Comparison of ENCODE assay signal across 8 mouse cellular contexts in the genomic region with DNA sequence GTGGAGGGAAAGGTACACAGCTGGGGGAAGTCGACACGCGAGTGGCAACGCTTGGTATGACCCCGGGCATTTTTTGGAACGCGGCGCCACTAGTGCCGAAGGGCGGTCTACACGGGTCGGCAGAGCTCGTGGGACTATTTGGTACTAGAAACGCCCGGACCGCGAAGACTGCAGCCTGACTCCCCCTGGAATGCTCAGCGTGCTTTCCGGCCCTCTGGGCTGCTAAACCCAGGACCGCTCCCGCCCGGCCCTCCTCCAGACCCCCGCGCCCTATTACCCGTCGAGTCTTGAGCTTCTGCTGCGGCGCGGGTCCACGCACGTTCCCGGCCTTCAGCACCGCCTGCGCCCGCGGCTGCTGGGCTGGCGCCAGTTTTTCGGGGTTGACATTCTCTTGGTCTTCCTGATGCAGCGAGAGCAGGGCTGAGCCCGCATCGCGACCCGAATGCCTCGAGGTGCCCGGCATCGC. TPM values are rescaled to one million over a fixed set of nuclear protein-coding genes. Genes with fewer than 3 reads are reported as not detected.
DNase-seq lines count a peak whose midpoint lies in the region; ATAC-seq and TF ChIP-seq lines count a peak whose summit lies in the region.

No protein-coding gene starts in this region.

- no peaks in the 10 kb centered on the region for H3K27me3 ChIP-seq in heart, adult 2 months (ENCODE audit: control insufficient read depth, insufficient read depth, low read length)
- H3K27me3 ChIP-seq in thymus, adult 2 months (ENCODE audit: control insufficient read depth, insufficient read depth, low read length): no peaks in the 10 kb centered on the region
- no peaks in the 10 kb centered on the region for H3K27me3 ChIP-seq in hindbrain, embryonic 11.5 days (ENCODE audit: control insufficient read depth, insufficient read depth, low read length)

- H3K79me2 ChIP-seq in heart, adult 2 months (replicated peaks; ENCODE audit: control insufficient read depth, insufficient read depth, low read length): peaks cover 2% of the 10 kb centered on the region; the same call in 1 of the 2 replicates
- H3K79me2 ChIP-seq in macrophage (ENCODE audit: inconsistent target): peaks cover 46% of the 10 kb centered on the region

- TF ChIP-seq POLR2A in heart, adult 2 months (IDR thresholded peaks at IDR 0.05; ENCODE audit: insufficient read depth, low read depth, low read length): no peak
- no peak for TF ChIP-seq POLR2A in thymus, adult 2 months (IDR thresholded peaks at IDR 0.05; ENCODE audit: control insufficient read depth, extremely low read depth, insufficient read depth, low read length, poor library complexity)

- no peaks in the 10 kb centered on the region for H3K9me3 ChIP-seq in hindbrain, embryonic 11.5 days (ENCODE audit: control insufficient read depth, low read length)

- no peak for TF ChIP-seq CTCF in heart, adult 2 months (IDR thresholded peaks at IDR 0.05)
- no peak for TF ChIP-seq CTCF in thymus, adult 2 months (IDR thresholded peaks at IDR 0.05; ENCODE audit: borderline replicate concordance, control insufficient read depth, extremely low read depth, insufficient read depth, low read length, poor library complexity)

- peak overlapping the region; percentile 77 for H3K4me2 ChIP-seq in hindbrain, embryonic 11.5 days (replicated peaks; ENCODE audit: low read depth, low read length)

- H3K36me3 ChIP-seq in heart, adult 2 months (ENCODE audit: control insufficient read depth, insufficient read depth, low read length): no peaks in the 10 kb centered on the region
- peaks cover 19% of the 10 kb centered on the region for H3K36me3 ChIP-seq in thymus, adult 2 months (ENCODE audit: control insufficient read depth, insufficient read depth, low read length)
- H3K36me3 ChIP-seq in hindbrain, embryonic 11.5 days (ENCODE audit: control insufficient read depth, insufficient read depth, low read length): peaks cover 11% of the 10 kb centered on the region; the same call in 1 of the 2 replicates
- peaks cover 6% of the 10 kb centered on the region; the same call in 1 of the 2 replicates for H3K36me3 ChIP-seq in macrophage (ENCODE audit: inconsistent target)

- WGBS in heart, adult 2 months: under 1% methylated on average over 46 of the region's 46 CpGs
- under 1% methylated on average over 46 of the region's 46 CpGs for WGBS in thymus, adult 2 months
- under 1% methylated on average over 46 of the region's 46 CpGs for WGBS in hindbrain, embryonic 11.5 days
- 0% methylated on average over 46 of the region's 46 CpGs for WGBS in macrophage (ENCODE audit: missing documents)

- no peak overlapping the region for H3K27ac ChIP-seq in heart, adult 2 months
- H3K27ac ChIP-seq in thymus, adult 2 months (ENCODE audit: control insufficient read depth, insufficient read depth, low read length): no peak overlapping the region
- H3K27ac ChIP-seq in hindbrain, embryonic 11.5 days (ENCODE audit: low read depth, low read length): peak overlapping the region; percentile 51; the same call in 1 of the 2 replicates
- H3K27ac ChIP-seq in macrophage: peak overlapping the region; percentile 65

- DNase-seq in heart, adult 2 months: no peak
- DNase-seq in heart, adult 8-10 months (ENCODE audit: low spot score): no peak
- DNase-seq in thymus, adult 2 months: peak; percentile 30
- DNase-seq in thymus, postnatal 0 days (ENCODE audit: low spot score): no peak
- DNase-seq in hindbrain, embryonic 11.5 days (ENCODE audit: low spot score): peak; percentile 46
- no peak for DNase-seq in adrenal gland, adult 8-10 months

- TF ChIP-seq EP300 in heart, adult 2 months (IDR thresholded peaks at IDR 0.05; ENCODE audit: insufficient read depth, low read depth, low read length): no peak

- ATAC-seq in hindbrain, embryonic 11.5 days (ENCODE audit: low FRiP score): peak; percentile 43
- no peak for ATAC-seq in erythroid progenitor cell, adult 5-6 weeks (replicated peaks; ENCODE audit: low FRiP score, poor library complexity, severe bottlenecking)

- peak overlapping the region; percentile 60 for H3K4me3 ChIP-seq in heart, adult 2 months
- peak overlapping the region; percentile 66 for H3K4me3 ChIP-seq in thymus, adult 2 months (ENCODE audit: control insufficient read depth, insufficient read depth, low read length)
- peak overlapping the region; percentile 79 for H3K4me3 ChIP-seq in hindbrain, embryonic 11.5 days (ENCODE audit: low read depth, low read length)
- H3K4me3 ChIP-seq in macrophage (ENCODE audit: inconsistent target): peak overlapping the region; percentile 81

- no peaks in the 10 kb centered on the region for H3K4me1 ChIP-seq in heart, adult 2 months (ENCODE audit: control insufficient read depth, insufficient read depth, low read length)
- peaks cover 6% of the 10 kb centered on the region for H3K4me1 ChIP-seq in thymus, adult 2 months (replicated peaks; ENCODE audit: control insufficient read depth, insufficient read depth, low read length)
- 0 out of 2 replicates have a peak, but pooled peaks cover 4% of the 10 kb centered on the region for H3K4me1 ChIP-seq in hindbrain, embryonic 11.5 days (replicated peaks; ENCODE audit: control insufficient read depth, insufficient read depth, low read length)

- H3K9ac ChIP-seq in heart, adult 2 months (ENCODE audit: low read depth, low read length): no peak overlapping the region
- peak overlapping the region; percentile 76 for H3K9ac ChIP-seq in hindbrain, embryonic 11.5 days (ENCODE audit: low read depth, low read length)

- intact Hi-C loops in heart, adult 2 months (cut with DNase I): loop anchor here (5.0 to 10.0 kb wide), 2 partner anchors 94 to 507 kb away; partner anchors contain the start of genes 1810062G17Rik, Acad9 and Anxa5

RNA-seq across cellular contexts. Expression of gene Ccna2, which starts 0.6 kb away (rescaled TPM):
- total RNA-seq in heart, adult 2 months (2021): under 1 TPM; 0.63 to 0.66 TPM
- 0.74 and 1.1 TPM in 2 replicates for polyA plus RNA-seq in heart, adult 2 months (2012; rRNA removed)
- total RNA-seq in heart, adult 8-10 months (2022): 1 to 10 TPM in 1 of 4 experiments, under 1 TPM in 3; 0.25 to 1.3 (median 0.59) TPM
- polyA plus RNA-seq in thymus, adult 2 months (2012; rRNA removed): 196 and 359 TPM in 2 replicates
- 170 and 186 TPM in 2 replicates for polyA plus RNA-seq in thymus, postnatal 0 days (2015; fragmentation: Nextera tagmentation; extraction: Ambion mirVana)
- 242 and 261 TPM in 2 replicates for polyA plus RNA-seq in hindbrain, embryonic 11.5 days (2014; fragmentation: Nextera tagmentation; extraction: Ambion mirVana)
- 10 to 100 TPM in 1 of 26 experiments, 1 to 10 TPM in 17, under 1 TPM in 7, not detected in 1; 0.26 to 11.6 (median 2.3) TPM for total RNA-seq in macrophage (2018; cell fraction: chromatin; rRNA removed)
- 1 to 10 TPM in 25 of 26 experiments, under 1 TPM in 1; 0.76 to 10.0 (median 2.8) TPM for total RNA-seq in macrophage (2018; cell fraction: cytosol; rRNA removed)
- 10 to 100 TPM in 1 of 26 experiments, 1 to 10 TPM in 22, under 1 TPM in 3; 0.63 to 23.5 (median 2.6) TPM for total RNA-seq in macrophage (2018; cell fraction: nucleus; rRNA removed)
- polyA plus RNA-seq in macrophage (2018): 1.4 to 15.3 TPM (median 13.7 TPM) in 3 replicates
- 790 and 816 TPM in 2 replicates for total RNA-seq in erythroid progenitor cell, adult 5-6 weeks (2015; ENCODE audit: low replicate concordance)
- total RNA-seq in erythroid progenitor cell, adult 5-6 weeks (2017; ENCODE audit: low replicate concordance): 704 and 952 TPM in 2 replicates
- total RNA-seq in adrenal gland, adult 8-10 months (2022): 1 to 10 TPM; 1.4 to 3.7 (median 2.1) TPM

RNA-seq across cellular contexts. Expression of gene Exosc9, which starts 19.0 kb away (rescaled TPM):
- 10 to 100 TPM; 15.6 to 16.4 TPM for total RNA-seq in heart, adult 2 months (2021)
- 8.2 and 16.1 TPM in 2 replicates for polyA plus RNA-seq in heart, adult 2 months (2012; rRNA removed)
- 10 to 100 TPM; 17.5 to 19.1 (median 18.5) TPM for total RNA-seq in heart, adult 8-10 months (2022)
- 8.3 and 11.4 TPM in 2 replicates for polyA plus RNA-seq in thymus, adult 2 months (2012; rRNA removed)
- polyA plus RNA-seq in thymus, postnatal 0 days (2015; fragmentation: Nextera tagmentation; extraction: Ambion mirVana): 60.7 and 61.4 TPM in 2 replicates
- 104 and 108 TPM in 2 replicates for polyA plus RNA-seq in hindbrain, embryonic 11.5 days (2014; fragmentation: Nextera tagmentation; extraction: Ambion mirVana)
- 10 to 100 TPM in 25 of 26 experiments, 1 to 10 TPM in 1; 7.6 to 58.5 (median 39.7) TPM for total RNA-seq in macrophage (2018; cell fraction: chromatin; rRNA removed)
- 10 to 100 TPM; 27.4 to 39.2 (median 33.6) TPM for total RNA-seq in macrophage (2018; cell fraction: cytosol; rRNA removed)
- total RNA-seq in macrophage (2018; cell fraction: nucleus; rRNA removed): 10 to 100 TPM; 11.6 to 48.1 (median 28.0) TPM
- 31.2 to 72.0 TPM (median 51.3 TPM) in 3 replicates for polyA plus RNA-seq in macrophage (2018)
- 33.5 and 45.4 TPM in 2 replicates for total RNA-seq in erythroid progenitor cell, adult 5-6 weeks (2015; ENCODE audit: low replicate concordance)
- 25.8 and 101 TPM in 2 replicates for total RNA-seq in erythroid progenitor cell, adult 5-6 weeks (2017; ENCODE audit: low replicate concordance)
- 10 to 100 TPM; 33.0 to 36.6 (median 35.7) TPM for total RNA-seq in adrenal gland, adult 8-10 months (2022)

RNA-seq across cellular contexts. Expression of gene Bbs7, which starts 41.9 kb away (rescaled TPM):
- total RNA-seq in heart, adult 2 months (2021): 1 to 10 TPM; 4.9 to 6.8 TPM
- 1.6 and 3.9 TPM in 2 replicates for polyA plus RNA-seq in heart, adult 2 months (2012; rRNA removed)
- total RNA-seq in heart, adult 8-10 months (2022): 1 to 10 TPM; 5.9 to 7.7 (median 6.3) TPM
- polyA plus RNA-seq in thymus, adult 2 months (2012; rRNA removed): 1.0 and 2.4 TPM in 2 replicates
- 5.0 and 6.8 TPM in 2 replicates for polyA plus RNA-seq in thymus, postnatal 0 days (2015; fragmentation: Nextera tagmentation; extraction: Ambion mirVana)
- 20.2 and 23.1 TPM in 2 replicates for polyA plus RNA-seq in hindbrain, embryonic 11.5 days (2014; fragmentation: Nextera tagmentation; extraction: Ambion mirVana)
- 10 to 100 TPM in 20 of 26 experiments, 1 to 10 TPM in 6; 4.8 to 32.2 (median 15.4) TPM for total RNA-seq in macrophage (2018; cell fraction: chromatin; rRNA removed)
- 1 to 10 TPM; 3.2 to 10.0 (median 5.9) TPM for total RNA-seq in macrophage (2018; cell fraction: cytosol; rRNA removed)
- total RNA-seq in macrophage (2018; cell fraction: nucleus; rRNA removed): 10 to 100 TPM in 11 of 26 experiments, 1 to 10 TPM in 15; 2.9 to 22.7 (median 9.3) TPM
- polyA plus RNA-seq in macrophage (2018): 5.8 to 12.6 TPM (median 7.9 TPM) in 3 replicates
- total RNA-seq in erythroid progenitor cell, adult 5-6 weeks (2015; ENCODE audit: low replicate concordance): 0.72 TPM in 1 of 2 replicates, not detected in the other
- 1.2 and 3.2 TPM in 2 replicates for total RNA-seq in erythroid progenitor cell, adult 5-6 weeks (2017; ENCODE audit: low replicate concordance)
- 10 to 100 TPM in 3 of 4 experiments, 1 to 10 TPM in 1; 8.1 to 14.5 (median 13.9) TPM for total RNA-seq in adrenal gland, adult 8-10 months (2022)

RNA-seq across cellular contexts. Expression of gene Gm11549, which starts 49.8 kb away (rescaled TPM):
- not detected for total RNA-seq in heart, adult 2 months (2021)
- not detected in 2 replicates for polyA plus RNA-seq in heart, adult 2 months (2012; rRNA removed)
- total RNA-seq in heart, adult 8-10 months (2022): not detected
- 0.22 and 0.30 TPM in 2 replicates for polyA plus RNA-seq in thymus, adult 2 months (2012; rRNA removed)
- 0.14 and 0.16 TPM in 2 replicates for polyA plus RNA-seq in thymus, postnatal 0 days (2015; fragmentation: Nextera tagmentation; extraction: Ambion mirVana)
- 0.34 and 0.70 TPM in 2 replicates for polyA plus RNA-seq in hindbrain, embryonic 11.5 days (2014; fragmentation: Nextera tagmentation; extraction: Ambion mirVana)
- not detected for total RNA-seq in macrophage (2018; cell fraction: chromatin; rRNA removed)
- not detected for total RNA-seq in macrophage (2018; cell fraction: cytosol; rRNA removed)
- not detected for total RNA-seq in macrophage (2018; cell fraction: nucleus; rRNA removed)
- not detected in 3 replicates for polyA plus RNA-seq in macrophage (2018)
- not detected in 2 replicates for total RNA-seq in erythroid progenitor cell, adult 5-6 weeks (2015; ENCODE audit: low replicate concordance)
- total RNA-seq in erythroid progenitor cell, adult 5-6 weeks (2017; ENCODE audit: low replicate concordance): not detected in 2 replicates
- total RNA-seq in adrenal gland, adult 8-10 months (2022): not detected

Comparison
In these comparisons a context has a peak if more than half of its experiments do, and no peak if none do; other contexts are left out.
1. DNase-seq: peak in thymus, adult 2 months (single experiment) and hindbrain, embryonic 11.5 days (single experiment); none in heart, adult 2 months (0 of 2), heart, adult 8-10 months (single experiment), thymus, postnatal 0 days (single experiment) and adrenal gland, adult 8-10 months (single experiment).
2. H3K27ac ChIP-seq: peak in hindbrain, embryonic 11.5 days (single experiment) and macrophage (single experiment); none in heart, adult 2 months (single experiment) and thymus, adult 2 months (single experiment).
3. RNA of gene Ccna2, which starts 0.6 kb away (polyA plus RNA-seq): 242 to 261 TPM in hindbrain, embryonic 11.5 days, 196 to 359 TPM in thymus, adult 2 months and 170 to 186 TPM in thymus, postnatal 0 days; 1.4 to 15.3 TPM in macrophage and 0.74 to 1.1 TPM in heart, adult 2 months; every median in the first group is over 10 times any median in the second.
4. Peak in every context shown above with its lines, with median percentiles within 50 percentile points of each other: H3K4me3 ChIP-seq.